Mouse (Mus musculus) erythroblast, embryonic 14.5 days (primary cell): Measurements from ENCODE around the gene Chrdl1.

Source experiments
- GATA1 ChIP-seq: IDR thresholded peaks from 2 replicates; pipeline ENCODE4 v1.6.1; 2012; ENCODE audit warnings: low read length, inconsistent platforms, mixed read lengths
- TAL1 ChIP-seq: IDR thresholded peaks from 3 replicates; pipeline ENCODE4 v1.6.1; 2012; ENCODE audit warnings: low read length, inconsistent platforms, mixed read lengths

DNA sequence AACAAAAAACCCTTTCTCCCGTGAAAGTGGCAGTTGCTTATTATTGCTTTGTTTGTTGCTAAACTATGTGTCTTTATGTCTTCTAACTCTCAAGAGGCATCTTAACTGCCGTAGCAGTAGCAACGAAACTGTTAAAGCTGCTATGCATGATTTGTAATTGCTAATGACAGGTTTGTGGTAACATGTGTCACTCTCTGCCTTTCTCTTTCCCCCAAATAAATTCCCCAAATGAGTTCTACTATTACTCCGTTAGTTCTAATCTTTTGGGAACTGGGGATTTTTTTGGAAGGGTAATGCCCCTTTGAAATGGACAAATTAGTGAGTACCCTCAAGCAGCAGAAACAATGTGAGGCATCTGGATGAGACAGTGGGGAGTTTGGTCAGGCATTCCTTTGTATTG is 55.9 kb downstream of the Chrdl1 start:
- TF ChIP-seq GATA1 (no peak), TAL1 (no peak)
